Mouse (Mus musculus) inflammation-experienced regulatory T-cells, adult 6 months (primary cell): ENCODE results near the gene Ccnt1. TPM values are rescaled to one million over a fixed set of nuclear protein-coding genes. Genes with fewer than 3 reads are reported as not detected.

Experiments
- ATAC-seq: one replicate; pipeline ENCODE4 v1.8.0; 2017
- polyA plus RNA-seq, 3 experiments: library from polyadenylated mRNA; unstranded; fragments of 100-300 nt; shearing (Covaris generic); gene quantifications; one replicate each; pipeline ENCODE4 v1.2.1; 2017

Ccnt1 gene
- polyA plus RNA-seq = 10 to 100 TPM; 69.3 to 99.2 (median 86.3) TPM

- ATAC-seq = no peak
Measured at GRCm38 (mm10) chr15:98570873-98571538, at the start of gene Ccnt1, which contains the start of gene 4930415O20Rik. Gene Ccnt1 (minus strand): TSS chr15:98570923. Gene 4930415O20Rik (plus strand): TSS chr15:98571004.

DNA sequence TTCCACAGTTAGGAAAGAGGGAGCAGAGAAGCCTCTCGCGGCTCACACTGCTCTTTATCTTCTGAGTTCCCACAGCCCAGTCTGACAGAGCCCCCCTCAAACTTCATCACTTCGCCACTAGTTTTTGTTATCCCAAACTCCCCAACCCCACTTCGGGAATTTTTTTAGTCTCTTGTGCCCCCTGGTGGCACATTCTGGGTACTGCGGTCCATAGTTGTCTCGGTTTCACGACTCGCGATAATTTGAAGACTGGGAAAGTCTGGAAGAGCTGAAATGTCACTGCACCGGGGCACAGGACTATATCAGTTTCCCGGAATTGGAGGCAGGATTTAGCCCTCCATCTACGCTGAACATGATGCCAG lies 46.4 kb upstream of the Ccnt1 start:
- ATAC-seq = no peak

GRCm38 (mm10) chr15:98616362-98617175 lies 45.8 kb upstream of the Ccnt1 start:
- ATAC-seq = no peak

DNA sequence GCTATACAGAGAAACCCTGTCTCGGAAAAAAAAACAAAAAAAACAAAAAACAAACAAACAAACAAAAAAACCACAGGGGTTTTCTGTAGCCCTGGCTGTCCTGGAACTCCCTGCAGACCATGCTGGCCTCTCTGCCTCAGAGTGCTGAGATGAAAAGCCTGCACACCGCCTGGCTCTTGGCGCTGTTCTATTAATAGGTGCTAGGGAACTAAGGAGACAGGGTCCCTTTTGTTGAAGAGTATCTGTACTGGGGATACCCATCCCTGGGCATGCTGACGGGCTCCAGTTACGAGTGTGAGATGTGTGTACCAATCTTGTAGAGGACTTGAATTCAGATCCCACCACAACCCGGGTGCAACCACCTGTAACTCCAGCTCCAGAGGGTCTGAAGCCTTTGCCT lies 45.0 kb upstream of the Ccnt1 start:
- no peak for ATAC-seq

DNA sequence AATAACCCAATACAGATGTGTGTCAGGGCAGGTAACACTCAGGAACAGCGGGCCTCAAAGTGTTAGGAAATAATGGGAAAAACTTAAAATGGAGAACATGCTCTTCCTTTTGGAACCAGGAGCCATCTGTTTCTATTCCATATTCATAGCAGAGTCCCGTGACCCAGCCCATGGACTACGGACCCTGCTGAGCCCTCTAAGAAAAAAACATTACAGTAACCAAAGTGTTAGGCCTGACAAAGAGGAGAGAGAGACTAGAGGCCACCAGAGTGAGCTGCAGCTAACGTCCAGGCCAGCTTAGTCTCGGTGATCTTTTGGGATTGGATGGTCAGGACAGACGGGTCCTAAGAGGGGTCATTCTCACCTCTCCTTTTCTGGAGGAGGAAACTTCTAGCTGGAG lies 44.2 kb upstream of the Ccnt1 start:
- no peak for ATAC-seq

DNA sequence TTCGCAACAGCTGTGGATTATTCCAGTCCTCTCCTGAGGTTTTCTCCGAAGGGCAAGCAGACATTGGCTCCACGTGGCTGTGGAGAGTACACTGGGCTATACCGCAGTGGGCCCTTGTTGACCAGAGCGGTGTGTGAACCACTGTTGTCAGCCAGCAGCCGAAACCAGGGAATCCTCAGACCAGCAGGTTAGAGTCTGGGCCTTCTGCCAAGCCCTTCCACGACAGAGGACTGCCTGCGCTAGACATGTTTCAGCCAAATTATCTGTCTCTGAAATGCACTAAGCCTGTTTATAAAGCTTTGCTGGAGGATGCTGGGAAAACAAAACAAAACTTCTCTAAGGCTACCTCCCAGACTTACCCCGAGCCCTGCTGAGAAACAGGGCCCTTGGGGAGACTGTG lies 43.8 kb upstream of the Ccnt1 start:
- ATAC-seq = no peak

- no peak for ATAC-seq
Measured at GRCm38 (mm10) chr15:98612229-98612628, 41.5 kb upstream of the Ccnt1 start.

DNA sequence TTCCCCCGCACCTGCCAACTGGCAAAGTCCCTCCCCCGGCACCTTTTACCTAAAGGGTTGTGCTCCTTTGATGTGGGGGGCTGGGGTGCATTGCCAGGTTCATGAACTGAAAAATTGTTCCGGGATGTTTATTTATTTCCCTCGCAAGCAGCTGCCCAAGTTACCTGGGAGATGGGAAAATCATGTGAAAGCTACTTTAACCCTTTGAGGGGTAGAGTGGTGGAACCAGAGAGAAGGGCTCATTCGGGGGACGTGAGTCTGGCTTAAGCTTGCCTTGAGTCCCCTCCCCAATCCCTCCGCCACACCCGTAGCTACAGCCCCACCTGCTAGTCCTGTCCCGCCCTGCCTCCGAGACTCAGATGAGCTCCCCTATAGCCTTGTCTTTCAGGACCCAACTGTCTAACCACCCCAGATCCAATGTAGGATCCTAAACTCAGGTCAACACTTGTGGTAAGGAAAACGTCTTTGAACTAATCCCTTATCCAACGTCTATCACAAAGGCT lies 39.5 kb upstream of the Ccnt1 start:
- no peak for ATAC-seq

DNA sequence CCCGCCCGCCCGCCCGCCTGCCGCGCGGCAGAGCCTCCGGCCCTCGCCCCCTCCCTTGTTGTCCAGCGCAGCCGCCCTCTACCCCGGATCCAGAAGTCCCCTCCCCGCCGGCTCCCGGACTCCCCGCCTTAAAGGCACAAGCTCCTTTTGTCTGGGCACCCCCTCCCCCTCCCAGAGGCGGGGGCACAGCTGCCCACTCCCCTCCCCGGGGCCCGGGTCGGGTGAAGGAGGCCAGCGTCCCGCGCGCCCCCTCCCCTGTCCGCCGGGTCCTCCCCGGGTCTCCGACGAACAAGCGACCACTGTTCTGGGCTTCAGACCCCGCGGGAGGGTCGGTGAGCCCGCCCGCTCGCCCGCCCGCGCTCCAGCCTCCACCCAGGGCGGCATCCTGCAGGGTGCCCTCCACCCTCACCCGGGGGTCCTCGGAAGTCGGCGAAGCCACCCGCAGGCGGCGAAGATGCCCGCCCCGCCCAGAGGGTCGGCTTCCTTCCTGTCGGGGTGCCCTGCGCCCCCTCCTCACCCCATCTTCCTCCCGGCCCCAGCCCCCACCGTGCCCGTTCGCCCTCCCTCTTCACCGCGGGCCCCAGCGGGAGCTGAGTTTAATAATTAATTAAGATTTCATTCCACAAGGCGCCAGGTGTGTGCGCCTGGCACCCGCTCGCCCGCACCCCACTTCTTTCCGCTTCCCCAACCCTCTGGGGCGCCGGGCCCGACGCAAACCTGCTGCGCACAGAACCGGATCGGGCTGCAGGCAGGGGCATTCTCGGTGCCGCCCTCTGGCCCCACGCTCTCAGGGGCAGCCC lies 38.8 kb upstream of the Ccnt1 start, which contains the start of gene Adcy6:
Adcy6 (minus strand) TSS at position 746 of the 800 bp plus-strand sequence.
- no peak for ATAC-seq

GRCm38 (mm10) chr15:98608784-98609250 lies 38.1 kb upstream of the Ccnt1 start:
- no peak for ATAC-seq

DNA sequence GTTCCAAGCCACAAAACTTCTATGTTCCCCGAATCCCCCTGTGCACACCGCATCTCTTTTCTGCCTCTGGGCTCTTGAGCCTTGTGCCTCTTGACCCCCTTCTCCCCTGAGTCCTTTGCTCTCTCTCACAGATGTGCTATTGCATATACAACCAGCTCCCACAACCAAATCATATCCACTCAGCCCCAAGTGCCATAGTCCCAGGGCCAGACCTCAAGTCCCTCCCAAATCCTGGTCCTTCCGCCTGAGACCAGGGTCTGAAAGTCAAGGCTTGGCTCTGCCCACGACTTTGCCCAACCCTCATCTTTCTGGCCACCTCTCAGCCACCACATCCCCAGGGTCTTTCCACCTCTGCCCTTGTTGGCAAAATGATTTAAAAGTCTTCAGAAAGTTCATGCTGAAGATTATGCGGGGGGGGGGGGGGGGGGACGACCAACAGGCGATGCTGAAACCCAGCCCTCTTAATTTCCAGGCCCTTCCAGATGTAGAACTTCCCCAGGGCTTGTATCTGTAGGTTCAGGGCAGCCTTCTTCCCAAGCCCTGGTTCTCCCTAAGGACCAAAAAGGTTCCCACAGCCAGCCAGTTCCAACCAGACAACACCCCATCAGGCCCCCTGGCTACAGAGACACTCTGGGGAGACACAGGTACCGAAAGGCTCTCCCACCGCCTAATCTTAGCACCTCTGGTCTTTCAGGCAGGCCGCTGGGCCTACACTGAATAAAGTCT lies 37.5 kb upstream of the Ccnt1 start:
- no peak for ATAC-seq

GRCm38 (mm10) chr15:98607557-98607956 lies 36.8 kb upstream of the Ccnt1 start:
- ATAC-seq = no peak

DNA sequence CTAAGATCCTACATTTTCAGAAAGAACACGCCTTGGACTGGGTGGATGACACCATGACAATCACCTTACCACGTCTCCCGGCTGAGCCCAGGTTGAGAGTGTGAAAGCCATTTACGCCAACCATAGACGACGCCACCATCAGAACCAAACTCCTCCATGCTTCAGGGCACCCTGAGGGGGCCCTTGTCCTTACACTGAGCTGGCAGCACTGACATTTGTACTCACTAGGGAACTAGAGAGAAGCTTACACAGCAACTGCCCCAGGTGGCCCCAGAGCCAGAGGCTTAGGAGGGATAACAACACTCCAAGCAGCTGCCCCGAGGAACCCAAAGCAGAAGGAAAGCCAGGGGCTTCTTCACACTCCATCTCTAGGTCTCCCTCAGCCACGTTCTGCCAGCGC lies 36.0 kb upstream of the Ccnt1 start:
- ATAC-seq = no peak

DNA sequence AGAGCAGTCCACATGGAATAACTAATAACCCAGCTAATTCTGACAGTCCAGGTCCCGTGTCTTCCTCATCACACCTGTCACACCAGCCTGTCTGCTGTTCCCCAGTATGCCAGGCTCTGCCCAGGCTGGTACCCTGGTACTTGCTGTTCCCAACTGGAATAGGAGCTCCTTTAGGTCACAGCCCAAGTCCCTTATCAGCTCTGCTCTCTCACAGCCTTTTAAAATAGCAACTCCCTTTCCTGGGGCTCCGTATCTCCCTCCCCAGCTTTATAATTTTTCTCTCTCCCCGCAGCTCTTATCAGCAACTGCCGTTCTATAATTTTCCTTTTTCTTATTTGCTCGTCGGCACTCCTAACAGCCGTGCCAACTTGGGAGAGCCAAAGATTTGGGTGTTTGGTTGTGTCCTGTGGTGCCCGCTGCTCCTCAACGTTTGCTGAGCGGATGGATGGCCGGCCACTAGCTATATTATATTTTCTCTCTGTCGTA lies 35.4 kb upstream of the Ccnt1 start:
- ATAC-seq = no peak

GRCm38 (mm10) chr15:98604041-98604575 lies 33.4 kb upstream of the Ccnt1 start:
- no peak for ATAC-seq

GRCm38 (mm10) chr15:98602921-98603458 lies 32.3 kb upstream of the Ccnt1 start:
- no peak for ATAC-seq

GRCm38 (mm10) chr15:98602191-98602881 lies 31.6 kb upstream of the Ccnt1 start:
- ATAC-seq = no peak

- ATAC-seq = no peak
Measured at GRCm38 (mm10) chr15:98601832-98602190, 31.1 kb upstream of the Ccnt1 start.

DNA sequence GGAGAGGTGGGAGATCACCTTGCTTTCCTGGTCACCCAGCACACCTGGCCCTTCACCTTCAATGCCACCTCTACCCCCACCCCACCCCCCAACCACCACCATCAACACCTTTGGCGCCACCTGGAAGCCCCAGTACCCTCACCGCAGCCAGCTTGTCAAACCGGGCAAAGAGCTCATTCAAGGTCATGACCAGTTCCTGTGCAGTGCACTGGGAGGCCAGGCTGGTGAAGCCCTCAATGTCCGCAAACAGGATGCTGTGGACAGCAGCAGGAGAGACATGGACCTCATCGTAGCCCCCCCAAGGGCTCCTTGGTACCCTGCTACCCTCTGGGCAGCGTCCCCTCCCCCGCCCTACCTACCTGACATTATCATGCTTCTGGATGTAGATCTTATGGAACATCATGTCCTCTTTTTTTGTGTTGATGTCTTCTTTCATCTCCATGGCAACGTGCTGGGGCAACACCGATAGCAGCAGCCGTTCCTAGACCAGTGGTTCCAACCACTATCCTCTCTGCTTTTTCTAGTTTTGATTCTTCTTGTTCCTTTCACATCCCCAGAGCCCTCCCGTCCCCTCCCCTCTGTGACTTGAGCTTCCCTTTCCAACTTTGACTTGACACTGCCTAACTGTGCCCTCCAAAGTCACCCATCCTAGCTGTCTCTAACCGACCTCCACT lies 29.4 kb upstream of the Ccnt1 start:
- no peak for ATAC-seq

DNA sequence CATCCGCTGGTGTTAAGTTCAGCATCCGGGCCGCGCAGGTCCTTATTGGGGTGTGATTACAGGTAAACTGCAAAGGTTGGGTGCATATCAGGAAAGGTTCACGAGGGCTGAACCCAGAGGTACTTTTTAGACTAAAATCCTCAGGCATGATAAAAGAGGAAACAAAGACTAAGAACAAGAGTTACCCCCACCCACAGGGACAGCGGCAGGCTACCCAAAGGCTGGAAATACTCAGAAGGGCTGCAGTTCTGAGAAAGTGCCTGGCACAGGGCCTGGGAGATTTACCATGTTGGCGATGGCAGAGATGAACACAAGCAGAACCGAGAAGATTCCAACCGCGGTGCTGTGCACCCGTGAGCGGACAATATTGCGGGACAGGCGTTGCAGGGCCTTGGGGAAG lies 25.9 kb upstream of the Ccnt1 start:
- ATAC-seq = no peak
